Mouse (Mus musculus): ENCODE results near the gene Slc2a6. TPM values are rescaled to one million over a fixed set of nuclear protein-coding genes. Genes with fewer than 3 reads are reported as not detected.

Gene Slc2a6
- polyA plus RNA-seq, 1 experiment from 2014 or later: not detected

- peak within 1 kb of the TSS; percentile 83 for H3K27ac ChIP-seq (replicated peaks)
- peaks cover 9% of the 10 kb centered on the region for H3K27me3 ChIP-seq (replicated peaks)
- no peaks in the 10 kb centered on the region for H3K9me3 ChIP-seq
- H3K4me1 ChIP-seq: peaks cover 20% of the 10 kb centered on the region
- peak within 1 kb of the TSS; percentile 90 for H3K4me3 ChIP-seq
- peaks cover 16% of the 10 kb centered on the region for H3K36me3 ChIP-seq
- WGBS: 1% methylated on average over 43 of the region's 43 CpGs
- H3K9ac ChIP-seq: peak within 1 kb of the TSS; percentile 98
- ATAC-seq (ENCODE audit: extremely low read depth, insufficient number of reproducible peaks, low FRiP score, low TSS enrichment): peak; percentile 83
- peak within 1 kb of the TSS; percentile 87 for H3K4me2 ChIP-seq
These were observed 18.0 kb downstream of the Slc2a6 start, which contains the start of gene Cacfd1 for GRCm38 (mm10) chr2:27009714-27010244. TSS of gene Cacfd1 (plus strand) at chr2:27009926.

DNA sequence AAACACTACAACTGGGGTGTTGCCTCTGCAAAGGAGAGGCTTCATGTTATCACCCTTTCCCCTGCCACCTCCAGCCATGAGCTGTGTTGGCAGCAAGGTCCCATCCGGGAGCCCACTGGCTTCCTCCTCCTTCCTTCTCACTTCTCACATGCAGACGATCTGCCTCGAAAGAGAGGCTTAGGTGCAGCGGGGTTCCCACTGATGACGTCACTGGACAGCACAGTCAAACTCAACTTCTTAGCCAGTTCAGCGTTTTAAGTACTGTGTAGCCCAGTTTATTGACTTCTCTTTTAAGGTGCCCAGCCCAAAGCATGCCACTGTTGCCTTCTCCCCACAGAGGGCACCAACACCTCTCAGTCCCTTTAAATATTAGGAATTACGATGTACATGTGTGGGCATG is 20.1 kb downstream of the Slc2a6 start:
- WGBS: 56% methylated on average over 7 of the region's 7 CpGs
- no peaks in the 10 kb centered on the region for H3K9me3 ChIP-seq
- ATAC-seq (ENCODE audit: extremely low read depth, insufficient number of reproducible peaks, low FRiP score, low TSS enrichment): no peak

DNA sequence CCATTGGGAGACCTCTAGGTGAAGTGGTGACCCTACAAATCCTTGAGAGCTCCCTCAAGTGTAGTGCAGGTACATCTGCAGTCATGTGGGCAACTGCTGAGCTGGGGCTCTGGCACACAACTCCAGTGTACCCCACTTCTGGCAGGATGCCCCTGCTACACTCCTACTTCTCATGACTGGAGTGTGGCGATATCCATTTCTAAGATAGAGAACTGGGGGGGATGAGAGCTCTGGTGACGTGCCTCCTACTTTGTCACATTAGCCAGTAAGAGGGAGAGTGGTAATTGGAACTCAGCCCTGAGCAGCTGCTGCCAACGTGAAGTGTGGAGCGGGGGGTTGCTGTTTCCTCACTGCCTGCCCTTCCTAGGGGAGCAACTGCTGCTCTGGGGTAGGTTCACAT is 21.5 kb downstream of the Slc2a6 start:
- Histone ChIP-seq H3K36me3 (no peaks in the 10 kb centered on the region), H3K27ac (replicated peaks) (no peak overlapping the region), H3K4me1 (peaks cover 17% of the 10 kb centered on the region), H3K9me3 (no peaks in the 10 kb centered on the region), H3K27me3 (replicated peaks) (peaks cover 9% of the 10 kb centered on the region), H3K4me3 (no peak overlapping the region), H3K9ac (no peak overlapping the region), H3K4me2 (no peak overlapping the region)
- ATAC-seq (ENCODE audit: extremely low read depth, insufficient number of reproducible peaks, low FRiP score, low TSS enrichment): no peak
- WGBS: 74% methylated on average over 4 of the region's 4 CpGs

More for the DNA sequence above, 20.1 kb downstream of the Slc2a6 start:
- Histone ChIP-seq H3K4me1 (peaks cover 20% of the 10 kb centered on the region), H3K36me3 (no peaks in the 10 kb centered on the region), H3K27me3 (replicated peaks) (peaks cover 9% of the 10 kb centered on the region), H3K4me2 (no peak overlapping the region), H3K4me3 (no peak overlapping the region), H3K27ac (replicated peaks) (no peak overlapping the region), H3K9ac (no peak overlapping the region)

DNA sequence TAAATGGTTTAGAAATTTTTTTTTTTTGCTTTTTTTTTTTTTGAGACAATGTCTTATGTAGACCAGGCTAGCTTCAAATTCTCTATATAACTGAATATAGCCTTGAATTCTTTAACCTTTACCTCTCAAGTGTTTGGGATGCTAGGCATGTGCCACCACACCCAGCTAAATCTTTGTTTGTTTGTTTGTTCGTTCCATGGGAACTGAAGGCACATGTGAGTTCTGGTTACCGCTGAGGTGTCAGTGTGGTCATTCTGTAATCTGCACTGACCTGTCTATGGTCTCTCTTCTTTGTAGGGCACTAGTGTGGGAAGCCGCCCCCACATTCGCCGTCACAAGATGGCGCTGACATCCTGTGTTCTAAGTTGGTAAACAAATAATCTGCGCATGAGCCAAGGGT is 29.8 kb downstream of the Slc2a6 start:
- H3K9me3 ChIP-seq: no peaks in the 10 kb centered on the region
- no peaks in the 10 kb centered on the region for H3K4me1 ChIP-seq
- H3K27me3 ChIP-seq (replicated peaks): no peaks in the 10 kb centered on the region
- H3K9ac ChIP-seq: no peak overlapping the region
- ATAC-seq (ENCODE audit: extremely low read depth, insufficient number of reproducible peaks, low FRiP score, low TSS enrichment): no peak
- H3K4me3 ChIP-seq: no peak overlapping the region
- no peak overlapping the region for H3K4me2 ChIP-seq
- WGBS: 89% methylated on average over 7 of the region's 7 CpGs
- H3K27ac ChIP-seq (replicated peaks): no peak overlapping the region
- no peaks in the 10 kb centered on the region for H3K36me3 ChIP-seq

- Histone ChIP-seq H3K27me3 (replicated peaks) (no peaks in the 10 kb centered on the region), H3K9me3 (no peaks in the 10 kb centered on the region), H3K4me1 (no peaks in the 10 kb centered on the region), H3K4me3 (no peak overlapping the region), H3K36me3 (no peaks in the 10 kb centered on the region), H3K27ac (replicated peaks) (no peak overlapping the region), H3K4me2 (no peak overlapping the region), H3K9ac (no peak overlapping the region)
- 88% methylated on average over 1 of the region's 1 CpGs for WGBS
- no peak for ATAC-seq (ENCODE audit: extremely low read depth, insufficient number of reproducible peaks, low FRiP score, low TSS enrichment)
These were observed 30.3 kb downstream of the Slc2a6 start for GRCm38 (mm10) chr2:26997498-26997897.

DNA sequence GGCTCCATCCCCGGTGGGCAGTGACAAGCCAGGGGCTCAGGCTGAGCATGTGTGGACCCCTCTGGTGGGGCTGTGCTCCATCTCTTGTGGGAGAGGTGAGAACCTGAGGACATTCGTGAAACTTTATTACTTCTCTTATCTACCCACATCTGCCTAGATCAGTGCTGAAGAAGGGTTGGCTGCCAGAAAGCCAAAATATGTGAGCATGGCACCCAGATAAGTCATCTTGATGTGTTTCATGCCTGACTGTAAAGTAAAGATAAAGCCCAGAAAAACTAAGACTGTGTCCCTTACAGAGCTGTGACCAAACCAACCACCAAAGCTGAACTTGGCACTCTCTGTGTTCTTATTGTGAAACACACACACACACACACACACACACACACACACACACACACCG is 33.9 kb downstream of the Slc2a6 start:
- no peak for ATAC-seq (ENCODE audit: extremely low read depth, insufficient number of reproducible peaks, low FRiP score, low TSS enrichment)
- 63% methylated on average over 3 of the region's 3 CpGs for WGBS

GRCm38 (mm10) chr2:26984640-26985039 is 43.2 kb downstream of the Slc2a6 start:
- Histone ChIP-seq H3K36me3 (no peaks in the 10 kb centered on the region), H3K9me3 (no peaks in the 10 kb centered on the region), H3K4me1 (no peaks in the 10 kb centered on the region), H3K9ac (no peak overlapping the region), H3K27ac (replicated peaks) (no peak overlapping the region), H3K27me3 (replicated peaks) (peaks cover 34% of the 10 kb centered on the region), H3K4me3 (no peak overlapping the region), H3K4me2 (no peak overlapping the region)
- no peak for ATAC-seq (ENCODE audit: extremely low read depth, insufficient number of reproducible peaks, low FRiP score, low TSS enrichment)
- 75% methylated on average over 5 of the region's 5 CpGs for WGBS

More for the DNA sequence above, 33.9 kb downstream of the Slc2a6 start:
- Histone ChIP-seq H3K4me1 (no peaks in the 10 kb centered on the region), H3K27me3 (replicated peaks) (no peaks in the 10 kb centered on the region), H3K9ac (no peak overlapping the region), H3K27ac (replicated peaks) (no peak overlapping the region), H3K9me3 (no peaks in the 10 kb centered on the region), H3K4me3 (no peak overlapping the region), H3K36me3 (no peaks in the 10 kb centered on the region), H3K4me2 (no peak overlapping the region)

DNA sequence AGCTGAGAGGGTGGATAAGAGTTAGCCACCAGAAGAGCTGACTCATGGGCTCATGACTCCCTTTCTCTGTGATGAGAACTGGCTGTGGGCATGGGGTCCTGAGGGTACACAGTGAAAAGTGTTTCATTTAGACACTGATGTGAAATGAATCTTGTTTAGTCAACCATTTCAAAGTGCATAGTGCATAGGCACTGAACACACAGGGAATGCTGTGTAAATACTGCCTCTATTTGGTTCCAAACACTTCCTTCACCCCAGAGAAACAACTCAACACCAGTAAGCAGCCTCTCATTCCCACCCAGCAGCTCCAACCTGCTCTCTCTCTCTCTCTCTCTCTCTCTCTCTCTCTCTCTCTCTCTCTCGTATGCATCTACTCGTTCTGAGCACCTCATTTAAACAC is 43.6 kb downstream of the Slc2a6 start:
- Histone ChIP-seq H3K4me1 (no peaks in the 10 kb centered on the region), H3K4me3 (no peak overlapping the region), H3K36me3 (no peaks in the 10 kb centered on the region), H3K9me3 (no peaks in the 10 kb centered on the region), H3K27me3 (replicated peaks) (peaks cover 34% of the 10 kb centered on the region), H3K27ac (replicated peaks) (no peak overlapping the region), H3K4me2 (no peak overlapping the region), H3K9ac (no peak overlapping the region)
- ATAC-seq (ENCODE audit: extremely low read depth, insufficient number of reproducible peaks, low FRiP score, low TSS enrichment): no peak
- 61% methylated on average over 2 of the region's 2 CpGs for WGBS

- no peak overlapping the region for H3K9ac ChIP-seq
- no peak overlapping the region for H3K27ac ChIP-seq (replicated peaks)
- H3K36me3 ChIP-seq: no peaks in the 10 kb centered on the region
- H3K4me1 ChIP-seq: no peaks in the 10 kb centered on the region
- WGBS: 74% methylated on average over 1 of the region's 1 CpGs
- no peak overlapping the region for H3K4me2 ChIP-seq
- ATAC-seq (ENCODE audit: extremely low read depth, insufficient number of reproducible peaks, low FRiP score, low TSS enrichment): no peak
- H3K27me3 ChIP-seq (replicated peaks): peaks cover 49% of the 10 kb centered on the region
- no peak overlapping the region for H3K4me3 ChIP-seq
- H3K9me3 ChIP-seq: no peaks in the 10 kb centered on the region
These were observed 47.4 kb downstream of the Slc2a6 start for GRCm38 (mm10) chr2:26980361-26980760.

DNA sequence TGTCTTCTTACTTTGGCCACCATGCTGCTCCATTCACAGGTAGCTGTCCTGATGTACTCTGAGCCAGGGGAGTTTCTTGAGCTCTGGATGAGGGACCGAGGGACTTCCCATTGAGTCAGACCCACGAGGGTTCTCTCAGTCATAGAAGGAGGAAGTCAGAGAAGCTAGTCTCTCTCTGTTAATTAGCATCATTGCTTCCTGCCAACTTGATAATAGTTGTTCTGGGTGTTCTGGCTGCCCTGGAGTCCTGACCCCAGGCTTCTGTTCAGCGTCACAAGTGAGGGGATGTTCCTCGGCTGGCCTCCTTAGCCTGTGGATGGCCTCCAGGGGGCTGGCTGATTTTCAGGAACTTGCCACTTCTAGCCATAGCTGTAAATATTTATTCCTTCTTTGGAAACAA is 53.8 kb downstream of the Slc2a6 start:
- no peak overlapping the region for H3K4me2 ChIP-seq
- peaks cover 40% of the 10 kb centered on the region for H3K27me3 ChIP-seq (replicated peaks)
- ATAC-seq (ENCODE audit: extremely low read depth, insufficient number of reproducible peaks, low FRiP score, low TSS enrichment): no peak
- H3K4me3 ChIP-seq: no peak overlapping the region
- WGBS: 31% methylated on average over 4 of the region's 4 CpGs
- H3K4me1 ChIP-seq: no peaks in the 10 kb centered on the region
- H3K9ac ChIP-seq: no peak overlapping the region
- no peaks in the 10 kb centered on the region for H3K9me3 ChIP-seq
- no peaks in the 10 kb centered on the region for H3K36me3 ChIP-seq
- no peak overlapping the region for H3K27ac ChIP-seq (replicated peaks)

DNA sequence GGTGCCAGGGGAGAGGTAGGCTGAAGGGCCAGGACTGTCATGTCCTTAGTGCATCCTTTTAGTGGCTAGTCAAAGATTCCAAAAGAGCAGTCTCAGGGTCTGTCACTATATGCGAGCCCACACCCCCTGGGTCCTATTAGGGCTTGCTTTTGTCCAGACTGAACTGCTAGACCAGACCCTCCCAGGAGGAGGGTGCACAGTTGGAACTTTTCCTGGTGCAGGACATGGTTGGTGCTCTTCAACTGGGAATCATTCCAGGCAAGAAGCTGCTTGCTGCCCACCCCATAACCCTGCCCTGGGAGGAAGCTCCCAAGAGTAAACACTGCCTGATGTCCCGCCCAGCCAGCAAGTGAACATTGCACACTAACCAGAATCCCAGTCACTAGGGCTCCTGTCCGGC is 54.7 kb downstream of the Slc2a6 start, which contains the start of gene Adamts13:
Adamts13 (plus strand) TSS at position 301 of the 400 bp plus-strand sequence.
- H3K9ac ChIP-seq: no peak within 1 kb of the TSS
- no peaks in the 10 kb centered on the region for H3K36me3 ChIP-seq
- 67% methylated on average over 3 of the region's 3 CpGs for WGBS
- no peaks in the 10 kb centered on the region for H3K4me1 ChIP-seq
- no peak for ATAC-seq (ENCODE audit: extremely low read depth, insufficient number of reproducible peaks, low FRiP score, low TSS enrichment)
- no peak within 1 kb of the TSS for H3K27ac ChIP-seq (replicated peaks)
- no peak within 1 kb of the TSS for H3K4me3 ChIP-seq
- H3K9me3 ChIP-seq: no peaks in the 10 kb centered on the region
- H3K27me3 ChIP-seq (replicated peaks): peaks cover 37% of the 10 kb centered on the region
- H3K4me2 ChIP-seq: no peak within 1 kb of the TSS

All from heart, embryonic 13.5 days (tissue).